Mouse (Mus musculus) embryo, embryonic 9.5 days (tissue): ENCODE measurements at regions not wholly inside any gene's neighbourhood (a gene's known extent, or its start where the extent isn't known, plus 50 kb on each side); places are given as distances from the start of the nearest gene placed in this dataset.

ENCODE experiments used
- DNase-seq: peaks from one replicate; pipeline ENCODE4 v3.0.0-alpha.2; 2017; ENCODE audit errors: extremely low spot score

DNA sequence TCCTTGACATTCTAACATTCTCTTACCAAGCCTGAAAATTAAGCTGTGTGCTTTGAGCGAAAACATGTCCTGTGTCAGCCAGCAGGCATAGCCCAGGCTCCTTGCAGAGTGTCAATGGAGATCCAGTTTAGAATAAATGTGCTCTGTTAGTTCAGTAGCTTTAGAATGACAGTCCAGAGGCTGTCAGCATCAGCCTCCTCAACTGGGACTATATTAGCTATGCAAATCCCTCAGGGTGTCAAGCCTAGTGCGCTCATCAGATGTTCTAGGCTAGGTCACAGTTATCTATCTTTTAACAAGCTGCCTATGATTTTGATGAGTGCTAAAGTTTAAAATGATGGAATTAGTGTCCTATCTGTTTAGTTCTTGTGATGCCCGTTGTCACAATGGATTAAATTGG is 281.7 kb upstream of the Btbd3 start:
- no peak for DNase-seq

DNA sequence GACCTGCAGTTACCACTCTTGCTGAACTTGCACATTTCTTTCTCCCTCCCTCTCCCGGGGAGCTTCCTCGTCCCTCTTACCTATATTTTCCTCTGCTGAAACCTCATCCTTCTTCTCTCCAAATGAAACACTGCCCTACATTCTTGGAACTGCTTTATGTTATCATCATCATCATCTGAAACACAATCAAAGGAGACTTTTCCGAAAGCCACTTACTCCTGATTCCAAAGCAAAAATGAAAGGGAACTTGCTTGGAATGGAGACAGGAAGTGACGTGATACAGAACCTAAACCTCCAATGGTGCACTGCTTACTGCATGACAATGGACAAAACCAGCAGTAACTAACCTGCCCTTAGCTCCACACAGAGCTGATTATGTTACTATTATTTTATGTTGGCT is 287.2 kb upstream of the Btbd3 start:
- no peak for DNase-seq

DNA sequence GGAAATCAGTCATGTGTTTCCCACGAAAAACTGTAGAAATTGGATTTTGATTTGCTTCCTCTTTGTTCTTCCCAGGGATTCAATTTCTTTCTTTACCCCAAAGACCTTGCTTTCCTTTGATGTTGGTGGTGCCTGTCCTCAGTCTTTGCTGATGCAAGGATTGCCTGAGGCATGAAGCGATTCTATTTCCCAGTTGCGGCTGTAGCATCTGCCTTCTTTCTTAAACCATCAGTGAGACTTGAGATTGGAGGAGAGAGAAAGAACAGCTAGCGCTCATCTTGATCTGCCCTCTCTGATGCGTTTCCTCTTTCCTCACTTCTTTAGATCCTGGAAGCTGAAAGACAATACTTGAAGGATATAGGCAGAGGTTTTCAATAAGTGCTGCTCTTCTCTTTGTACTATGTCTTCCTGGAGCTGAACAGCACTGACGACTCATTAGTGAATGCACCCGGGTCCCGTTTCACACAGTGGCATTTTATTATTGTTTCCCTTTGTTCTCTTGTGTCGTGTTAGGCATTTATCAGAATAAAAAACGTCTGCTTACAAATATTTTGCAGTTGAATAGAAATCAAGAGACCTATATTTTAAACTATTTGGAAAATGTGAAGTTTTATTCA is 289.8 kb upstream of the Btbd3 start:
- peak; percentile 6 for DNase-seq

DNA sequence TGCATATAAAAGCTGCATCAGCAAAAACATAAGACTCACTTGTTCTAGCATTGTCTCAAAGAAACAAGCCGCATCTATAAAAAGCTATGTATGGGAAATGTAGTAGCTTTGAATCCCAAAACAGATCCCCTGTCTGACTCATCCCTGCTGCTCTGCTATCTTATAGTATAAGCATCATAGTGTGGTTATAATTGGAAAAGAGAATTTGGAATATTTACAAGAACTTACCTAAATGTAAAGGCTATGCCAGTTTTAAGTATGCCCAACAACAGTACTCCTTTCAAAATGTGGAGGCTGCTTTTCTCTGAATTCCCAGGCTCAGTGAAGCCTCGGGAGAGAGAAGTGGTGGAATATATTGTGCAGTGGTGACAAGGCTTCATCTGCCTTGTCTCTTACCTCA is 301.5 kb upstream of the Btbd3 start:
- DNase-seq: no peak

DNA sequence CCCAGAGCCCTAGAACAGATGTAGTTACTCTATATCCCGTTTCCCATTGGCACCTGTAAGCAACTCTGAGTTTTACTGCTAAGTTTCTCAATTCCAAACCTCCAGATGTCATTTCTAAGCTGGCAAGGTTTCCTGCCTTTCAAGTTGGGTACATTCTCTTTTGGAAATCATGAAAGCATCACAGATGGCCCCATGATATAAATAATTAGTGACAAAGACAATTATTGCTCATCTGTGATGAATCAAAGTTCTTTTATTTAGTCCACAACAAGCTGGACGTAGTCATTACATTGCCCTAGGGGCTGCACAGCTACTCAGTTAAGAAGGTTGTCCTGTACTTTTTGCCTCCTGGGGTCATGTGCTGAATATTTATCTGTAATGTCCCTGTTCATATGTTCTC is 303.2 kb upstream of the Btbd3 start:
- DNase-seq: no peak

DNA sequence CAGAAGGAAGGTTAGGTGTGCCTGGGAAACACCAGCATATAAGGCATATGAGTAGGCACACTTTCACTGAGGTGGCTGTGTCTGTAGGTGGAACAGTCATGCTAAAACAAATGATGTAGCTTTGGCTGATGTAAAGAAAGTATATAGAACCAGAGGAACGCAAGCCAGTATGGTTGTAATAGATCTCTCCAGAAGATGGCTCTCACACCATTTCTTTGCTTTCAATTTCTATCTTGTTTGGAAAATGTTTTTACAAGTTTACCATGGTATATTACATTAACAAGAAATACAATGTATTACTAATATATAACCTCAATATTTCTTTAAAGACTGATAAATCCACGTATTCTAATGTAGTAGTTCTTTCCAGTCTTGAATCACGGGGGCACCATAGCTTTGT is 304.4 kb upstream of the Btbd3 start:
- no peak for DNase-seq

DNA sequence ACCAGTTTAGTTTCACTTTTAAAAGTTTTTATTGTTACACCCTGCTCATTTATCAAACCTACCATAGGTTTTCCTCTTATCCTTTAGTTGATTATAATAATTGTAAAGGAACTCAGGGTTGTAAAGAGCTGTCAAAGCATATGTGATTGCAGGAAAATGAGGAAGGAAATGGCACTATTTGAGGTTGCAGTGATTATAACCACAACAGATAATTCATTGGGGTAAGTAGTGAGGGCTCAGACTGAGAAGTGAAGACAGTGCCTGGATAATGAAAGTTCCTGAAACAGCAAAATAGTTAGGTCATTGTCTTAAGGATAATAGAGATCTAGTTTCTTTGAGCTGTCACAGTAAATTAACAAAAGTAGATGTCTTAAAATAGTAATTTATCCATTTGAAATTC is 305.4 kb upstream of the Btbd3 start:
- DNase-seq: no peak

DNA sequence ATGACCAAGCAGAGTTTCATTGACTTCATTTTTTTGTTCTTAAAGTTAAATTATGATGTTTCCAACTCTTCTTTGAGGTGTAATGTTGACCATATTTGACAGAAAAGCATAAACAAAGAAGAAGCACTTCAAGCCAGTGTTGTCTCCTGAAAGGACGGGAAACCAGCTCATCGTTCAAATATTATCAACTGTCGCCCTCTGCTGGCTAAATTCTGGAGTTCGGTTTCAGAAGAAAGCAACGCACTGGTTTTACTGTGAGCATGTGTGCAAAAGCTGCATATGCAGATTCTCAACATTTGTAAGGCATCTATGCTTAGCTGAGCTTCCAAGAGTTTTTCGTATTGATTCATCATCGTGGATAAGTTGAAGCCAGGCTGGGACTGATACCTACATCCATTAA is 313.6 kb upstream of the Btbd3 start:
- peak; percentile 81 for DNase-seq

DNA sequence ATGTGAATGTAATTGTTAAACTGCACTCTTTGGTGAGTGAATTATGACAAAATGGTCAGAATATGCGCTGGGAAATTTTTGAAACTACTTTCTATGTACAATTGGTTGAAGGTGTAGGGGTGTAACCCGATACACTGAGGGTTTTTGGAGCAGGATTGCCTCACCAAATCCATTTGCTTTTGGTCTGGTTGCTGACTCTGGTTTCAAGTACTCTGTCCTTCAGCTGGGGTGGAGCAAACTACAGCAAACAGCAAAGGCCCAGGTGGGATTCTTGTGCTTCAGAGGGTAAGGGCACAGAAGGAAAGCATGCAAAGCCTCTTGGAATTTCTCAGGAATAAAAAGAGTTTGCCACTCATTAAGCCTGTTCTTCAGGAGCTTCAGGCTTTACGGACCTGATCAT is 316.8 kb upstream of the Btbd3 start:
- peak; percentile 7 for DNase-seq

DNA sequence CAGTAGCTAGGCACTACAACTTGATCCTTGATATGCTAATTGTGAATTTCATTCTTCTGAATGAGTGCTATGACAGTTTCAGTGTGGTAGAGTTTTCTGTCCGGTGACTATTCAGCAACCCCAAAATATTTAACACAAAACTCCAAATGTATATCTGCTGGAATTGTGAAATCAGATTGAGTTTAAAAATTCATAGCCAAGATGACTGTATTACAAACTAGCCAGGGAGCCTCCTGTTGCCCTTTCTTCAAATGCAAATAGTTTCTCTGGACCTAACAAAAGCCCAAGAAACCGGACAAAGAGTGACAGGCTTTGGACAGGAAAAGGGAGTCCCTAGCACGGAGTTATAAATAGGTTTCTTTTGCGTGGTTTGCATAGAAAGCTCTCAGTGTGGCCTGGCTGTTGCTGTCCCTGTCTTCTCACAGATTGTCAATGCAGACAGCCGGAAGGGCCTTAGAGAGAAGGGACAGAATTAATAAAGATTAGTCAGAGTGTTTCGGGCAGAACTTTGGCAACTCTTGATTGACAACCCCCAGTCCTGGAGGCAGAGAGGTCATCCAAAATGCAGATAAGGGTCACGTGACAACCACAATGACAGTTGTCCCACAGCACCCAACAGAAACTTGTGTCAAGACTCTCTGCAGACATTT is 317.4 kb upstream of the Btbd3 start:
- DNase-seq: peak; percentile 30

DNA sequence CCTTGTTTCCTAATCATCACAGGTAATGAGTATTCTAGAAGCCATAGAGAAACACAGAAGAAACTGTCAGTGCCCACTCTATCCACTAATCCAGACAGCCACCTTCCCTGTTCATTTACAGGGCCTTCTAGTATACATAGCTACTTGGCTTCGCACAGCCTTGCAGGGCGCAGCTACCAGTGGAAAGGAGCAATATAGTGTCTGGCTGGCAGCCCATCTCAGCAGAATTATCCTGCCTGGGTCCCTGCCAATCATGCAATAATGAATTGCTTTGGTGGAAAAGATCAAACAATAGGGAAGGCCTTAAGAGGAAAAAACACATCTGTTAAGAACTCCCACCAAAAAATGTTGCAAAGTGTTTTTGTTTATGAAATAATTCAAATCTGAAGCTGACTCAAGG is 319.8 kb upstream of the Btbd3 start:
- no peak for DNase-seq

DNA sequence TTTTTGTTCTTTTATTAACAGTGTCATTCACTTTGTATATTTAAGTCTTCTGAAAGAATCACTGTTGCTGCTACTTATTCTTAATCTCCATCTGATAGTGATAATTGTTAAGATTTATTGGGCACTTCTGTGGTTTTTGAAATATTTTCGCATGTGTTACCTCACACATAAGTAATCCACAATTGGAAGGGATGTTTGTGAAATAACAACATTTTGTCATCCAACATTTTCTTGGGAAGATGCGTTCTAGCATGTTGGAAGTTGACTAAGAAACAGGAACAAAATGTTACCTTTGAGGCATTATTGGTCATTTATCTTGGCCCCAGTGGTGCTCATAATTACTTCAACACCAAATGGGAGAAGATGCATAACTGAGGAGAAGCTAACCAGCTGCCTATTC is 323.4 kb upstream of the Btbd3 start:
- DNase-seq: no peak

DNA sequence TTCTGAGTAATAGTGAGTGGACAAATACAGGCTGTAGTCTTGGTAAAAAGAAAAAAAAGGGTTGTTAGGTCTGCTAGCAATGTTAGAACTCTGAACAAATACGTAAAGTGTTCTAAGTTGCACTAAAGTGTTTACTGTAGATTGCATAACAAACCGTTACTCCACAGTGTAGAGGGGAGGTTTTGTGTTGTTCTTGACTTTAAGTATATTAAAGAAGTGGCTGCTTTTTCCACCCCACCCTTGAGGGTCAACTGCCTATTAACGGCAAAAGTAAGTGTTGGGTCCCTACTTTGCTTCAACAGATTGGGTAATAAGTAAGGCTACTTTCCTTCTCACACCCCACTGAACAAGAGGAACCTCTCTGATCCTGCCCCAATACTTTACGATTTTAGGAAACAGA is 323.9 kb upstream of the Btbd3 start:
- no peak for DNase-seq

DNA sequence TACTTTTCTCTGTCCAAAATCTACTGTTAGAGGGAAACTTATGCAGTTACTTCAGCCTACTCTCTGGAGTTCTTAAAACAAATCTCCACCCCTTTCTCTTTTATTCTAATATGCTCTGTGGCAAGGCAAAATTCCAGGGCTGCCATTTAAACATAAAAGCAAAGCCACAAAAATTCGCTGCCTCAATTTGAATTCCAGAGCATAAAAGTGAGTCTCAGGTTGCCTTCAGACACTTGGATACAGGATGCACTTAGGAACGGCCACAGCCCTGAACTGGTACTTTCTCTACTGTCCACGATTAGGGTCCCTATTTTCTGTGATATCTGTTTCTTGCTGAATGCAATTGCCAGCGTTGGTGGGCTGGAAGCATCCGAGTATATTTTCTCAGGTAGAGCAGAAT is 330.9 kb upstream of the Btbd3 start:
- DNase-seq: no peak

DNA sequence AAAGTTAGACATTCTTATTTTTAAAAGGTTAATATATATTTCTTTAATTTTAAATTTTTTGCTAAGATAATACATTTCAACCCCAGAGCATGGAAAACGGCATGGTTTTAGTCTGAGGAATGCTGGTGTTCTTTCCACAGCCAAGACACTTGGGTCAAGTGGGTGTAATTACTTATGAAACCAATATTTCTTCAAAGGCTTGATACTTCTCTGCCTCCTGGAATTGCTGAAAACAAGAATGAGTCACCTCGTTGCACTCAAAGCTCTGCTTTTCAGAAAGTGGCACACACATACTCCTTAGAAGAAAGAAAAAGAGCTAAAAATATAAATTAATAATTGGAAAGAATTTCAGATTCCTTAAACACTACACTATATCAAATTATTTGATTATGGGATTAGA is 331.8 kb upstream of the Btbd3 start:
- DNase-seq: no peak

DNA sequence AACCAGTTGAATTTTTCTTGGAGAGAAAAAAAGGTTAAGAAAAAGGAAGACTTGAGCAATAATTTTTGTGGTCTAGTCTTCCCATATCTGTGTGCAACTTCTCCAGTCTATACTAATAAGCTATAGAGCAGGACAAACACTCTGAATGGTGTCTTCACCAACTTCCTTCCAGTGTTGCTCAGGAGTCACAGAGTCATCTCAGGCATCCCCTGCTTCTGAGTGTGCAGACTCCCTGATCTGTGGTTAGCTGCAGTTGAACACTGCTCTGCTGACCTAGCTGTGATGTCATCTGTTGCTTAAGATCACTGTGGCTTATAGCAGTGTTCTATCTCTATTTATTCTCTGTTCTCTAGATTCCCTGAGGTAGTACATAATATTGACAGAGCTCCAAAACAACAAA is 357.9 kb upstream of the Btbd3 start:
- DNase-seq: no peak

DNA sequence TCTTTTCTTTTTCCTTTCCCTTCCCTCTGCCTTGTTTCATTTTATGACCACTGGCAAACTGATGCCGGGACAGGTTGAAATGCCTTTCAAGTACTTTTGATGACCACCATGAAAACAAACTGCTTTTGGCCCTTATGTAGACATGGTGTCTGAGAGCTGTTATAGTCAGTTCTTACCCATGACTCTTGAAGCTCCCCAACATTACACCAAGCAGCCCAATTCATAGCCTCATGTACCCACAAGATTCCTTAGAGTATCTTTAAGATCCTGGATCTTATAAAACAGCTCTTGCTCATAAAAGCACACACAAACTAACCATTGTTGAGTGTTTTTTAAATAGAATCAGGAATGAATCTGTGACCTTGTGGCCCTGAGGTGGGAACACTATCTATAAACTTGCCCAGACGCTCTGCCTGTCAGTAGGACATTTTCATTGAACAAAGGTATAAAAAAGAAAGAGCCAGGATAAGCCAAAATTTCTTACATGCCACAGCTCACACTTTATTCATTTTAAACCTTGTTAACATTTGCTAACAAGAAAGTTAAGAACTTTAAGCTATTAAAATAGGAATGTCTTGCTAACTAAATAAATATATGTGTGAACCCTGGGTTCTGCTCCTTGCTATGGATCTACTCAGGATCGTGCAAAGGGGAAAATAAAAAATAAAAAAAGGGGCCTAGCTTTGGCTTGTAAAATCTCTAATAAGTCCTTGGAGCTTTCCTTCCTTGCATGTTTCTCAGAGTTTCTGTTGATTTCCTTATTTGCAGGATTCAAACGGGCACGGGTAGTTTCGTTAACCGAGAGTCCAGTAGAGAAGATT is 375.9 kb upstream of the Btbd3 start:
- DNase-seq: no peak

DNA sequence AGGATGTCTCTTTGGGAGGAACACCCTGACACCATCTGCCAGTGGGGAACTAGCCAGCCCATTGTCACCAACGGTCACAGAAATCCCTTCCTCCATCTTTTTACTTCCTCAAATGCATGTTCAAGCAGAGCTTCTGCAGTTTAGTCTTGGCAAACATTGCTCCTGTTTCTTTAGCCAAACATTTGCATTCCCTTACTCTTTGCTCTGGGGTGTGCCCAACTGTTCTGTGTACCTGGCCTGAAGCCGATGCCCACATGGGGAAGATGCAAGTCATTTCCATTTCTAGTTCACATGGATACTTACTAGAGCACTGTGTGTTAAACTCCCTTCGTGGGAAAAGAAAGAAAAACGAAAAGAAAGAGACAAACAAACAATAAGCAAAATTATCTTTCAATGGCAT is 386.7 kb upstream of the Btbd3 start:
- no peak for DNase-seq

DNA sequence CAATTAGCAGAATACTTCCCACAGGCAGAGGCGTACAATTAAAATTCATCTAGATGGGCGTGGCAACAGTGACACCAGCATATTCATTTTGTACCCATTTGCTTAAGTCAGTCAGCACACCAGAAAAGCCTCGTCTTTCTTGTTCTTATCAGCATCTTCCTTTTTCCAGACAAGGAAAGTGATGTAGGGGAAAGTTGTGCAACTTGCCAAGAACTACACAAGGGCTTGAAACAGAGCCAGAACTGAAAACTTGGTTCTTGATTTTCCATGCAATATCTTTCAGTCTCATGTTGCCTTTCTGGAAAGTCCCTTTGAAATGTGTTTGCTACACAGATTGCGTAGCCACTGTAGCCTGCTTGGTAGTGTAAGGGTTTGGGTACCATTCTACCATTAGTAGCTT is 401.9 kb upstream of the Btbd3 start:
- no peak for DNase-seq

DNA sequence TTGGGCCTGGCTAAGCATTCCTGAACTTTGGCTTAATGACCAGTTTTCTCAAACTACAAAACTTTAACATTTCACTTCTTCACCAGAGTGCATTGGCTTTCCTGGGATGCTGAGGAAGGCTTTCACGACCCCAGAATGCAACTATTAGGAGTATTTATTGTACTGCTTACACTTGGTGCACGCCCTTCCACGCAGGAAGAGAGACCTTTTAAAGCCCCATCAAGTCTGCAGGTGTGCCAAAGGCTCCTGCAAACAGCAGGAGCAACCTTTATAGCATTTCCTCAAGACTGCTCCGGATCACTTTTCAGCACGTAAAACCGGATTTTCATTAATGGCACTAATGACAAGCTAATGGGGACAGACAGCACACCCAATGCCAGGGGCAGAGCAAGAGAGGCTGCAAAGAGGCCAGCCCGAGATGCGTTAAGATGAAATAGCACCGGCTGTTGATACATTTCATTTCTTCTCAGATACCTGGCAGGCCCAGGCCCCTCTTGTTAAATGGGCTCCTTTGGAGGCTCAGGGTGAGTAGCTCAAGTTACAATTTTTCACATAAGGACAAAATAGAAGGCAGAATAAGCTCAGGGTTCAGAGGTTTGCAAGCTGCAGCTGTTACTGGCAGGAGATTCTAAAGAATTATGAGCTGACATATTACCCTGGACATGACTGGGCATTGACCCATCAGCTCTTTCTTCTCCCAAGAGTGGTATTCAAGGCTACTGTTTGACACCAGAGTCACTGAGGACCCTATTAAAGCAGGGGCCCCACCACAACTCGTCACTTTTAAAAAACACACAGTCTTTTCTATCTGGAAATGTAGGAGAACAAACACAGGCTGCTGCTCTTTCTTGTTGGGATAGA is 402.7 kb upstream of the Btbd3 start:
- no peak for DNase-seq

DNA sequence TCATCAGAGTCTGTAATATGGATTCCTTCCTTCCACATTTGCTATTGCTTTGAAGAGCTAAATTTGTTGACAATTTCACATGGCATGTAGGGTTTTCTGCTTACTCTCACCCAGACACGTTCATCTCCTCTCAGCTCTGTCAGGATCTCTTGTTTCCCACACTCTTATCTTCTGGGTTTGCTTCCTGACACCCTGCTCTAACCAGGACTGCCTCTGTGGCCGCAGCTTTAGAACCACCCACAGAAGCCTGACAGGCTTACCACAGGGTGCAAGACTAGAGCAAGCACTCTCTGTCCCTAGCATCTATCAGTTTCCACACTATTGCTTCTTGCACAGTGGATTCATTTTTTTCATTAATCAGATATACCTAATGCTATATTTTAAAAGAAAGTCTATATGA is 408.5 kb upstream of the Btbd3 start:
- DNase-seq: no peak

DNA sequence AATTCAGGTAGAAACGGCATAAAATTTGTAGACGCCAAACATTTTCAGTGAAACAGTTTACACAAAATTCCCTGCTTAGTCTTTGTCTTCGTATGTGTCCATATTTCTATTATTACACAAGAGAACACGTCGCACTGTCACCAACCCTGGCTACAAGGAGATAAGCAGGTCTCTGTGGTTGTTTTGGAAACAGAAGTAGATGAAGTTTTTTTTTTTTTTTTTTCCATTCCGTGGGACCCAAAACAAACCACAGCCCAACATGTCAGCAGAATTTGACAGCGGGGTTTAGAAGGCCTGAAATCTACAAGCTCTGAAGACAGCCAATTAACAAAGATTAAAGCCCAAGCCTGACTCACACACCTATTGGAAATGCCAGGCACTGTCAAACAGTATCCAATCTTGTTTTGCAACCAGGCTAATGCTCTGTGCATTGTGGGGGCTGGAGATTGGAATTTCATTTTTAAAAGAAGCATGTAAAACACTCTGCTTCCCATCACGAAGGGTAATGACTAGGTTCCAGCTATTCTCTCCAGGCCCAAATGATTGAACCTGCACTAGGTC is 428.5 kb upstream of the Btbd3 start:
- DNase-seq: no peak
